Mouse (Mus musculus) lung, embryonic 14.5 days (tissue): ENCODE data around the gene Gab2. TPM values are rescaled to one million over a fixed set of nuclear protein-coding genes. Genes with fewer than 3 reads are reported as not detected.

Source experiments
- ATAC-seq: fragments of 200-750 bp; cut with Nextera tagmentation; 2 replicates; pipeline ENCODE4 v1.8.0; 2017; ENCODE audit warnings: mild to moderate bottlenecking, moderate TSS enrichment, moderate library complexity; ENCODE audit not compliant: insufficient read depth
- DNase-seq: peaks from one replicate; pipeline ENCODE4 v3.0.0-alpha.2; 2015
- H3K27ac ChIP-seq: fragments of 300-500 bp; sonication (generic); 2 replicates; pipeline ENCODE4 v1.5.1; 2014; ENCODE audit warnings: low read depth, mild to moderate bottlenecking, moderate library complexity
- H3K27me3 ChIP-seq: fragments of 300-500 bp; sonication (generic); 2 replicates; pipeline ENCODE4 v1.6.1; 2014; ENCODE audit warnings: low read length, control low read depth; ENCODE audit not compliant: insufficient read depth
- H3K36me3 ChIP-seq: fragments of 300-500 bp; sonication (generic); 2 replicates; pipeline ENCODE4 v1.6.1; 2014; ENCODE audit warnings: control low read depth; ENCODE audit not compliant: insufficient read depth
- H3K4me1 ChIP-seq: fragments of 300-500 bp; sonication (generic); 2 replicates; pipeline ENCODE4 v1.6.1; 2014; ENCODE audit warnings: antibody characterized with exemption, control low read depth; ENCODE audit not compliant: insufficient read depth
- H3K4me2 ChIP-seq: fragments of 300-500 bp; sonication (generic); 2 replicates; pipeline ENCODE4 v1.6.1; 2014; ENCODE audit warnings: mild to moderate bottlenecking
- H3K4me3 ChIP-seq: fragments of 300-500 bp; sonication (generic); 2 replicates; pipeline ENCODE4 v1.5.1; 2014; ENCODE audit warnings: low read depth, low read length
- H3K9ac ChIP-seq: fragments of 300-500 bp; sonication (generic); 2 replicates; pipeline ENCODE4 v1.6.1; 2014
- H3K9me3 ChIP-seq: fragments of 300-500 bp; sonication (generic); 2 replicates; pipeline ENCODE4 v1.6.1; 2016; ENCODE audit warnings: low read depth, low read length, control low read depth
- CTCF ChIP-seq: IDR thresholded peaks from 2 replicates; pipeline ENCODE4 v1.5.1; 2016; ENCODE audit warnings: antibody characterized with exemption, low read depth
- WGBS: fragments of 180-500 bp; shearing (Covaris S2); extraction: QIAGEN DNeasy Blood & Tissue Kit; methylation state at CpG from one replicate; pipeline ENCODE4 v1.1.7; 2014; 5-methylcytosine and 5-hydroxymethylcytosine counted together
- polyA plus RNA-seq: library from polyadenylated mRNA; unstranded; fragments of >200 nt; fragmentation: Nextera tagmentation; extraction: Ambion mirVana; gene quantifications from 2 replicates; pipeline ENCODE4 v1.2.1, GENCODE M21; 2014

Gene Gab2
- polyA plus RNA-seq, 1 experiment from 2014 or later: 9.3 TPM

GRCm38 (mm10) chr7:97350891-97351290, 269.5 kb downstream of the Gab2 start:
- TF ChIP-seq CTCF: no peak
- no peaks in the 10 kb centered on the region for H3K27me3 ChIP-seq

GRCm38 (mm10) chr7:97351792-97352513, 270.6 kb downstream of the Gab2 start:
- no peak overlapping the region for H3K9ac ChIP-seq
- H3K27me3 ChIP-seq: no peaks in the 10 kb centered on the region
- H3K4me3 ChIP-seq: no peak overlapping the region
- no peak for ATAC-seq
- H3K4me2 ChIP-seq: no peak overlapping the region
- no peak for DNase-seq
- H3K4me1 ChIP-seq: peaks cover 13% of the 10 kb centered on the region
- H3K9me3 ChIP-seq: no peaks in the 10 kb centered on the region
- 0 out of 2 replicates have a peak, but pooled peaks cover 6% of the 10 kb centered on the region for H3K36me3 ChIP-seq
- WGBS: 82% methylated on average over 11 of the region's 11 CpGs
- no peak overlapping the region for H3K27ac ChIP-seq
- no peak for TF ChIP-seq CTCF

More at GRCm38 (mm10) chr7:97350891-97351290, 269.5 kb downstream of the Gab2 start:
- Histone ChIP-seq H3K4me2 (no peak overlapping the region), H3K27ac (no peak overlapping the region), H3K9ac (no peak overlapping the region), H3K4me3 (no peak overlapping the region), H3K9me3 (no peaks in the 10 kb centered on the region), H3K4me1 (peaks cover 12% of the 10 kb centered on the region), H3K36me3 (0 out of 2 replicates have a peak, but pooled peaks cover 6% of the 10 kb centered on the region)
- no peak for DNase-seq
- WGBS: 83% methylated on average over 5 of the region's 5 CpGs
- ATAC-seq: no peak

GRCm38 (mm10) chr7:97353356-97353755, 272.0 kb downstream of the Gab2 start:
- H3K27ac ChIP-seq: no peak overlapping the region
- H3K4me1 ChIP-seq: peaks cover 13% of the 10 kb centered on the region
- no peak overlapping the region for H3K4me2 ChIP-seq
- H3K4me3 ChIP-seq: no peak overlapping the region
- H3K27me3 ChIP-seq: no peaks in the 10 kb centered on the region
- H3K9ac ChIP-seq: no peak overlapping the region
- WGBS: 78% methylated on average over 6 of the region's 6 CpGs
- 0 out of 2 replicates have a peak, but pooled peaks cover 2% of the 10 kb centered on the region for H3K36me3 ChIP-seq
- no peaks in the 10 kb centered on the region for H3K9me3 ChIP-seq
- no peak for DNase-seq
- TF ChIP-seq CTCF: no peak
- ATAC-seq: no peak

- peak; percentile 60 for DNase-seq
- TF ChIP-seq CTCF: no peak
- no peak overlapping the region; the same call in 1 of the 2 replicates for H3K27ac ChIP-seq
These were observed 273.9 kb downstream of the Gab2 start for GRCm38 (mm10) chr7:97355068-97355841.

GRCm38 (mm10) chr7:97356253-97356652, 274.9 kb downstream of the Gab2 start:
- ATAC-seq (peak; percentile 36; the same call in 1 of the 2 replicates), DNase-seq (peak; percentile 23)
- Histone ChIP-seq H3K9me3 (no peaks in the 10 kb centered on the region), H3K4me1 (peaks cover 13% of the 10 kb centered on the region), H3K4me2 (no peak overlapping the region), H3K27ac (no peak overlapping the region), H3K4me3 (no peak overlapping the region), H3K9ac (no peak overlapping the region), H3K36me3 (no peaks in the 10 kb centered on the region), H3K27me3 (no peaks in the 10 kb centered on the region)
- TF ChIP-seq CTCF: no peak
- 65% methylated on average over 5 of the region's 5 CpGs for WGBS

More at GRCm38 (mm10) chr7:97355068-97355841, 273.9 kb downstream of the Gab2 start:
- H3K4me3 ChIP-seq: no peak overlapping the region
- WGBS: 33% methylated on average over 13 of the region's 13 CpGs
- no peak overlapping the region; the same call in 1 of the 2 replicates for H3K9ac ChIP-seq
- H3K36me3 ChIP-seq: no peaks in the 10 kb centered on the region
- H3K4me1 ChIP-seq: peaks cover 13% of the 10 kb centered on the region
- no peak overlapping the region for H3K4me2 ChIP-seq
- no peaks in the 10 kb centered on the region for H3K9me3 ChIP-seq
- ATAC-seq: peak; percentile 79
- H3K27me3 ChIP-seq: no peaks in the 10 kb centered on the region

GRCm38 (mm10) chr7:97356875-97357276, 275.5 kb downstream of the Gab2 start:
- Histone ChIP-seq H3K27me3 (no peaks in the 10 kb centered on the region), H3K4me1 (peaks cover 13% of the 10 kb centered on the region), H3K9me3 (no peaks in the 10 kb centered on the region), H3K36me3 (no peaks in the 10 kb centered on the region), H3K27ac (no peak overlapping the region), H3K4me2 (no peak overlapping the region), H3K9ac (no peak overlapping the region), H3K4me3 (no peak overlapping the region)
- TF ChIP-seq CTCF: no peak
- ATAC-seq (no peak), DNase-seq (peak; percentile 23)
- WGBS: 62% methylated on average over 5 of the region's 5 CpGs

- H3K27ac ChIP-seq: no peak overlapping the region
- ATAC-seq: no peak
- DNase-seq: no peak
- H3K4me1 ChIP-seq: peaks cover 13% of the 10 kb centered on the region
- no peak overlapping the region for H3K9ac ChIP-seq
- H3K4me2 ChIP-seq: no peak overlapping the region
- no peak for TF ChIP-seq CTCF
- no peaks in the 10 kb centered on the region for H3K27me3 ChIP-seq
- H3K9me3 ChIP-seq: no peaks in the 10 kb centered on the region
- 73% methylated on average over 3 of the region's 3 CpGs for WGBS
- no peaks in the 10 kb centered on the region for H3K36me3 ChIP-seq
- no peak overlapping the region for H3K4me3 ChIP-seq
These were observed 276.5 kb downstream of the Gab2 start for GRCm38 (mm10) chr7:97357840-97358239.
